Mouse (Mus musculus) C2C12 (cell line): Measurements from ENCODE around the gene Atp5d. TPM values are rescaled to one million over a fixed set of nuclear protein-coding genes. Genes with fewer than 3 reads are reported as not detected.

ENCODE experiments used
- H3K27me3 ChIP-seq: one replicate; pipeline ENCODE4 v1.6.1; 2011; ENCODE audit not compliant: control insufficient read depth, insufficient read depth, insufficient read length
- H3K36me3 ChIP-seq: one replicate; pipeline ENCODE4 v1.6.1; 2011; ENCODE audit not compliant: control insufficient read depth, insufficient read depth
- H3K4me3 ChIP-seq: one replicate; pipeline ENCODE4 v1.5.1; 2011; ENCODE audit warnings: mild to moderate bottlenecking, control low read depth; ENCODE audit not compliant: poor library complexity, insufficient read depth, severe bottlenecking
- H3K79me2 ChIP-seq: one replicate; pipeline ENCODE4 v1.6.1; 2011; ENCODE audit not compliant: control insufficient read depth, insufficient read depth
- H3K79me3 ChIP-seq: one replicate; pipeline ENCODE4 v1.6.1; 2011; ENCODE audit warnings: low read depth, control low read depth
- H3ac ChIP-seq: one replicate; pipeline ENCODE3; 2011; ENCODE audit warnings: low read depth; ENCODE audit not compliant: control insufficient read depth, insufficient read length
- CEBPB ChIP-seq: IDR thresholded peaks from one replicate; pipeline ENCODE4 v1.6.1; 2011; ENCODE audit warnings: low read depth, mild to moderate bottlenecking, control low read depth, moderate library complexity
- CTCF ChIP-seq: IDR thresholded peaks from one replicate; pipeline ENCODE4 v1.5.1; 2011; ENCODE audit not compliant: control insufficient read depth, insufficient read depth, insufficient read length
- FOSL1 ChIP-seq: IDR thresholded peaks from one replicate; pipeline ENCODE4 v1.8.0; 2011; ENCODE audit warnings: mild to moderate bottlenecking, low read length; ENCODE audit not compliant: poor library complexity, insufficient read depth, severe bottlenecking
- MAX ChIP-seq: IDR thresholded peaks from one replicate; pipeline ENCODE4 v1.6.1; 2011; ENCODE audit warnings: mild to moderate bottlenecking, control low read depth
- MYOD1 ChIP-seq: IDR thresholded peaks from one replicate; pipeline ENCODE4 v1.6.1; 2011; ENCODE audit warnings: low read depth; ENCODE audit not compliant: control insufficient read depth, insufficient read length
- MYOG ChIP-seq: IDR thresholded peaks from one replicate; pipeline ENCODE4 v1.6.1; 2011; ENCODE audit not compliant: control insufficient read depth, insufficient read length; ENCODE audit errors: extremely low read depth
- USF1 ChIP-seq: IDR thresholded peaks from one replicate; pipeline ENCODE4 v1.6.1; 2011; ENCODE audit warnings: low read depth, mild to moderate bottlenecking, control low read depth, moderate library complexity
- polyA plus RNA-seq: library from polyadenylated mRNA; unstranded; fragments of >200 nt; fragmentation: generic; extraction: Trizol; gene quantifications from one replicate; pipeline ENCODE4 v1.2.1, GENCODE M21; 2012; ENCODE audit warnings: missing spikeins

Atp5d gene
- polyA plus RNA-seq, 1 experiment = 720 TPM

- TF ChIP-seq MYOG (no peak), USF1 (no peak), MYOD1 (no peak), CEBPB (no peak), CTCF (no peak), FOSL1 (no peak), MAX (no peak)
- no peaks in the 10 kb centered on the region for H3K79me3 ChIP-seq
- H3K79me2 ChIP-seq = no peaks in the 10 kb centered on the region
- H3ac ChIP-seq = no peak overlapping the region
- peaks cover 12% of the 10 kb centered on the region for H3K27me3 ChIP-seq
- no peaks in the 10 kb centered on the region for H3K36me3 ChIP-seq
- H3K4me3 ChIP-seq = no peak overlapping the region
Measured at GRCm38 (mm10) chr10:80193976-80194375, 55.5 kb downstream of the Atp5d start.

GRCm38 (mm10) chr10:80194441-80194840 lies 56.0 kb downstream of the Atp5d start:
- no peaks in the 10 kb centered on the region for H3K79me3 ChIP-seq
- H3K27me3 ChIP-seq = peaks cover 12% of the 10 kb centered on the region
- no peak overlapping the region for H3K4me3 ChIP-seq
- no peaks in the 10 kb centered on the region for H3K36me3 ChIP-seq
- TF ChIP-seq CEBPB (no peak), CTCF (no peak), MYOG (no peak), MAX (no peak), FOSL1 (no peak), MYOD1 (no peak), USF1 (no peak)
- no peak overlapping the region for H3ac ChIP-seq
- no peaks in the 10 kb centered on the region for H3K79me2 ChIP-seq

Other genes starting within 250 kb of the Atp5d start
- gene Cfd, start 247.8 kb upstream of the Atp5d start, polyA plus RNA-seq = not detected
- gene Med16, start 229.7 kb upstream of the Atp5d start, polyA plus RNA-seq = 32.5 TPM
- gene Gm26602, start 227.8 kb upstream of the Atp5d start, polyA plus RNA-seq = not detected
- gene Kiss1r, start 221.7 kb upstream of the Atp5d start, polyA plus RNA-seq = 0.13 TPM
- gene R3hdm4, start 217.4 kb upstream of the Atp5d start, polyA plus RNA-seq = 46.7 TPM
- gene Arid3a, start 211.6 kb upstream of the Atp5d start, polyA plus RNA-seq = 0.74 TPM
- gene Wdr18, start 178.5 kb upstream of the Atp5d start, polyA plus RNA-seq = 48.6 TPM
- gene Grin3b, start 167.9 kb upstream of the Atp5d start, polyA plus RNA-seq = 0.30 TPM
- 102 TPM for gene Tmem259, start 154.3 kb upstream of the Atp5d start, polyA plus RNA-seq
- gene Cnn2, start 150.0 kb upstream of the Atp5d start, polyA plus RNA-seq = 437 TPM
- gene Abca7, start 142.1 kb upstream of the Atp5d start, polyA plus RNA-seq = 10.7 TPM
- gene Arhgap45, start 122.0 kb upstream of the Atp5d start, polyA plus RNA-seq = 1.6 TPM
- gene Polr2e, start 98.8 kb upstream of the Atp5d start, polyA plus RNA-seq = 269 TPM
- 964 TPM for gene Gpx4, start 91.5 kb upstream of the Atp5d start, polyA plus RNA-seq
- 29.4 TPM for gene Sbno2, start 33.1 kb upstream of the Atp5d start, polyA plus RNA-seq
- gene Stk11, start 22.8 kb upstream of the Atp5d start, polyA plus RNA-seq = 106 TPM
- 12.1 TPM for gene Cbarp, start 2.2 kb downstream of the Atp5d start, polyA plus RNA-seq
- gene Midn, start 9.6 kb downstream of the Atp5d start, polyA plus RNA-seq = 77.5 TPM
- gene Cirbp, start 27.4 kb downstream of the Atp5d start, polyA plus RNA-seq = 30.9 TPM
- 33.4 TPM for gene 1600002K03Rik, start 34.3 kb downstream of the Atp5d start, polyA plus RNA-seq
- 3.2 TPM for gene Efna2, start 40.9 kb downstream of the Atp5d start, polyA plus RNA-seq
- gene Mum1, start 87.8 kb downstream of the Atp5d start, polyA plus RNA-seq = 57.7 TPM
- gene Ndufs7, start 110.5 kb downstream of the Atp5d start, polyA plus RNA-seq = 288 TPM
- gene Gamt, start 122.4 kb downstream of the Atp5d start, polyA plus RNA-seq = 48.3 TPM
- gene Dazap1, start 122.9 kb downstream of the Atp5d start, polyA plus RNA-seq = 159 TPM
- 5,397 TPM for gene Rps15, start 153.8 kb downstream of the Atp5d start, polyA plus RNA-seq
- 0.20 TPM for gene Apc2, start 157.3 kb downstream of the Atp5d start, polyA plus RNA-seq
- 62.6 TPM for gene 2310011J03Rik, start 181.9 kb downstream of the Atp5d start, polyA plus RNA-seq
- 3.2 TPM for gene Pcsk4, start 190.9 kb downstream of the Atp5d start, polyA plus RNA-seq
- gene Reep6, start 191.3 kb downstream of the Atp5d start, polyA plus RNA-seq = 5.9 TPM
- gene Adamtsl5, start 209.8 kb downstream of the Atp5d start, polyA plus RNA-seq = 18.3 TPM
- gene Plk5, start 217.8 kb downstream of the Atp5d start, polyA plus RNA-seq = not detected
- gene Mex3d, start 249.0 kb downstream of the Atp5d start, polyA plus RNA-seq = 37.4 TPM